Mouse (Mus musculus): ENCODE measurements around the gene Tspoap1. TPM values are rescaled to one million over a fixed set of nuclear protein-coding genes. Genes with fewer than 3 reads are reported as not detected.

Tspoap1 gene
- polyA plus RNA-seq, 1 experiment from 2014 or later: 1.5 TPM

GRCm38 (mm10) chr11:87728850-87729592 is 31.3 kb upstream of the Tspoap1 start:
- peak overlapping the region; percentile 82 for H3K27ac ChIP-seq

GRCm38 (mm10) chr11:87729593-87730185 is 30.7 kb upstream of the Tspoap1 start:
- H3K4me1 ChIP-seq: peaks cover 59% of the 10 kb centered on the region

More at GRCm38 (mm10) chr11:87728850-87729592, 31.3 kb upstream of the Tspoap1 start:
- H3K9me3 ChIP-seq: no peaks in the 10 kb centered on the region
- H3K4me1 ChIP-seq: peaks cover 53% of the 10 kb centered on the region
- DNase-seq (ENCODE audit: low spot score): no peak
- H3K36me3 ChIP-seq: no peaks in the 10 kb centered on the region
- H3K4me3 ChIP-seq: no peak overlapping the region
- 59% methylated on average over 18 of the region's 18 CpGs for WGBS
- peaks cover 12% of the 10 kb centered on the region for H3K27me3 ChIP-seq (ENCODE audit: insufficient read depth, poor library complexity, severe bottlenecking)

GRCm38 (mm10) chr11:87730652-87731310 is 29.6 kb upstream of the Tspoap1 start:
- H3K27ac ChIP-seq: peak overlapping the region; percentile 49; the same call in 1 of the 2 replicates
- no peaks in the 10 kb centered on the region for H3K9me3 ChIP-seq
- H3K27me3 ChIP-seq (ENCODE audit: insufficient read depth, poor library complexity, severe bottlenecking): peaks cover 22% of the 10 kb centered on the region
- 65% methylated on average over 10 of the region's 10 CpGs for WGBS
- no peaks in the 10 kb centered on the region for H3K36me3 ChIP-seq
- DNase-seq (ENCODE audit: low spot score): no peak
- peaks cover 54% of the 10 kb centered on the region for H3K4me1 ChIP-seq
- no peak overlapping the region for H3K4me3 ChIP-seq

More at GRCm38 (mm10) chr11:87729593-87730185, 30.7 kb upstream of the Tspoap1 start:
- Histone ChIP-seq H3K27me3 (ENCODE audit: insufficient read depth, poor library complexity, severe bottlenecking) (peaks cover 17% of the 10 kb centered on the region), H3K4me3 (no peak overlapping the region), H3K9me3 (no peaks in the 10 kb centered on the region), H3K36me3 (no peaks in the 10 kb centered on the region), H3K27ac (peak overlapping the region; percentile 82)
- 58% methylated on average over 13 of the region's 13 CpGs for WGBS
- peak; percentile 94 for DNase-seq (ENCODE audit: low spot score)

GRCm38 (mm10) chr11:87734346-87734745 is 26.0 kb upstream of the Tspoap1 start:
- Histone ChIP-seq H3K4me1 (peaks cover 42% of the 10 kb centered on the region), H3K4me3 (peak overlapping the region; percentile 40), H3K36me3 (0 out of 2 replicates have a peak, but pooled peaks cover 2% of the 10 kb centered on the region), H3K27me3 (ENCODE audit: insufficient read depth, poor library complexity, severe bottlenecking) (peaks cover 22% of the 10 kb centered on the region), H3K27ac (peak overlapping the region; percentile 80), H3K9me3 (no peaks in the 10 kb centered on the region)
- WGBS: 42% methylated on average over 5 of the region's 5 CpGs
- no peak for DNase-seq (ENCODE audit: low spot score)

DNA sequence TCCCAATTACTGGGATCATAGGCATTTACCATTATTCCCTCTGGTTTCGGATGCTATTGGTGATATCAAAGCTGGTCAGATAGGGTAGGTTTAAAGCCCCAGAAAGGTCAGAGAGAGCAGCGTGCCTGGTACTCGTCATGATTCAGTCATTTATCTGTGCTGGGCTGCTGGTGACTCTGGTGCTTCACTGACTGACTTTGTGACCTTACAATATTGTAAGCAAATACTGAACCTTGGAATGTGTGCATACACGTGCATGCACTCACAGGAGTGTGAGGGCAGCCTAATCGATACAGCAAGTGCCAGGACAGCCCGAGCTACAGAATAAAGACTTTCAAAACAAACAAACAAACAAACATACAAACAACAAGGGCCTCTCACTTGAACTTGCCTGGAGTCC is 24.6 kb upstream of the Tspoap1 start:
- WGBS: 59% methylated on average over 6 of the region's 6 CpGs
- H3K27me3 ChIP-seq (ENCODE audit: insufficient read depth, poor library complexity, severe bottlenecking): peaks cover 22% of the 10 kb centered on the region
- H3K27ac ChIP-seq: peak overlapping the region; percentile 91
- H3K9me3 ChIP-seq: no peaks in the 10 kb centered on the region
- no peak for DNase-seq (ENCODE audit: low spot score)
- H3K4me1 ChIP-seq: peaks cover 38% of the 10 kb centered on the region
- H3K36me3 ChIP-seq: peaks cover 15% of the 10 kb centered on the region
- H3K4me3 ChIP-seq: no peak overlapping the region

DNA sequence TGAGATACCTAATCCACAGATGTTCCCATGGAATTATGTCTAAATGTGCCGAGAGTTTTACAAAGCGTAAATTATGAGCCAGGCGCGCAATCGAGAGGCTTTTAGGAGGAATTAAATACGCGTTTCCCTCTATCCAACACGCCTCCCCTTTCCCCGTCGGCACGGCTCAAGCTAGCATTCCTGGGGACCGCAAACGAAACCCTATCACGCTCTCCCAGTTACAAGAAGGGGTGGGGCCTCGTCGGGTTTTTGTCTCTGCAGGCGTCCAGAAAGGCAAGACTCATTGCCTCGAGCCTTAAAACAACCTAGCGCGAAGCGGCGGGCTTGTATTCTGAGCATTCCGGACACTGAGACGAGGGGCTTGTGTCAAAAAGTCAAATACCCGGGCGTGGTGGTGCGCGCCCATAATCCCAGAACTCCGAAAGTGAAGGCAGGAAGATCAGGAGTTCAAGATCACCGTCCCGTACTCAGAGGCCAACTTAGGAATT is 23.6 kb upstream of the Tspoap1 start:
- Histone ChIP-seq H3K27ac (peak overlapping the region; percentile 91), H3K27me3 (ENCODE audit: insufficient read depth, poor library complexity, severe bottlenecking) (peaks cover 20% of the 10 kb centered on the region), H3K9me3 (no peaks in the 10 kb centered on the region), H3K36me3 (peaks cover 19% of the 10 kb centered on the region), H3K4me1 (peaks cover 35% of the 10 kb centered on the region), H3K4me3 (peak overlapping the region; percentile 96)
- 3% methylated on average over 31 of the region's 31 CpGs for WGBS
- DNase-seq (ENCODE audit: low spot score): peak; percentile 92

GRCm38 (mm10) chr11:87737175-87737740 is 23.1 kb upstream of the Tspoap1 start, which contains the start of gene Supt4a:
Gene Supt4a (plus strand): TSS chr11:87737552.
- under 1% methylated on average over 57 of the region's 57 CpGs for WGBS

GRCm38 (mm10) chr11:87743691-87744090 is 16.6 kb upstream of the Tspoap1 start:
- 92% methylated on average over 3 of the region's 3 CpGs for WGBS

More at GRCm38 (mm10) chr11:87737175-87737740, 23.1 kb upstream of the Tspoap1 start, which contains the start of gene Supt4a:
- Histone ChIP-seq H3K4me1 (peaks cover 35% of the 10 kb centered on the region), H3K4me3 (peak within 1 kb of the TSS; percentile 96), H3K27ac (peak within 1 kb of the TSS; percentile 91), H3K9me3 (no peaks in the 10 kb centered on the region), H3K36me3 (peaks cover 25% of the 10 kb centered on the region), H3K27me3 (ENCODE audit: insufficient read depth, poor library complexity, severe bottlenecking) (peaks cover 16% of the 10 kb centered on the region; the same call in 1 of the 2 replicates)
- peak; percentile 97 for DNase-seq (ENCODE audit: low spot score)

DNA sequence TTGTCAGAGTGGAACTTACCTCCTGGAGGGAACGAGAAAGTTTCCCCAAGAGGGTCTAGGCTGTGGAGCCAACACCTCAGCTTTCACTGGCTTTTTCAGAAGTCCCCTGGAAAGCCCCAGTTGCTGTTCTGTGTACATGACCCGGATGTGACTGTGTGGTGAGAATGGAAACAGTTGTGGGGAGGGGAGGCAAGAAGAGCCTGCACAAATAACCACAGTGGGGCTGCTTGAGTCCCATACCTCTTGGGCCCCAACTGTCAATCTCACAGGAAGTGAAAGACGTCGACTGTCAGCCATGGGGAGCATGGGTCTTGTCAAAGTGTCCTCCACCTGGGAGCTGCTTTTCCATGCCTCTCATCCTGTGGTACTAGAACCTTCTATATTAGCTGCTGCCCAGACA is 15.4 kb upstream of the Tspoap1 start:
- 70% methylated on average over 4 of the region's 4 CpGs for WGBS
- DNase-seq (ENCODE audit: low spot score): peak; percentile 59
- Histone ChIP-seq H3K4me3 (no peak overlapping the region), H3K27ac (no peak overlapping the region), H3K4me1 (peaks cover 12% of the 10 kb centered on the region), H3K27me3 (ENCODE audit: insufficient read depth, poor library complexity, severe bottlenecking) (0 out of 2 replicates have a peak, but pooled peaks cover 3% of the 10 kb centered on the region), H3K9me3 (no peaks in the 10 kb centered on the region), H3K36me3 (peaks cover 46% of the 10 kb centered on the region)

More at GRCm38 (mm10) chr11:87743691-87744090, 16.6 kb upstream of the Tspoap1 start:
- Histone ChIP-seq H3K9me3 (no peaks in the 10 kb centered on the region), H3K4me3 (no peak overlapping the region), H3K36me3 (peaks cover 53% of the 10 kb centered on the region), H3K27me3 (ENCODE audit: insufficient read depth, poor library complexity, severe bottlenecking) (no peaks in the 10 kb centered on the region), H3K27ac (no peak overlapping the region), H3K4me1 (peaks cover 1% of the 10 kb centered on the region; the same call in 1 of the 2 replicates)
- no peak for DNase-seq (ENCODE audit: low spot score)

DNA sequence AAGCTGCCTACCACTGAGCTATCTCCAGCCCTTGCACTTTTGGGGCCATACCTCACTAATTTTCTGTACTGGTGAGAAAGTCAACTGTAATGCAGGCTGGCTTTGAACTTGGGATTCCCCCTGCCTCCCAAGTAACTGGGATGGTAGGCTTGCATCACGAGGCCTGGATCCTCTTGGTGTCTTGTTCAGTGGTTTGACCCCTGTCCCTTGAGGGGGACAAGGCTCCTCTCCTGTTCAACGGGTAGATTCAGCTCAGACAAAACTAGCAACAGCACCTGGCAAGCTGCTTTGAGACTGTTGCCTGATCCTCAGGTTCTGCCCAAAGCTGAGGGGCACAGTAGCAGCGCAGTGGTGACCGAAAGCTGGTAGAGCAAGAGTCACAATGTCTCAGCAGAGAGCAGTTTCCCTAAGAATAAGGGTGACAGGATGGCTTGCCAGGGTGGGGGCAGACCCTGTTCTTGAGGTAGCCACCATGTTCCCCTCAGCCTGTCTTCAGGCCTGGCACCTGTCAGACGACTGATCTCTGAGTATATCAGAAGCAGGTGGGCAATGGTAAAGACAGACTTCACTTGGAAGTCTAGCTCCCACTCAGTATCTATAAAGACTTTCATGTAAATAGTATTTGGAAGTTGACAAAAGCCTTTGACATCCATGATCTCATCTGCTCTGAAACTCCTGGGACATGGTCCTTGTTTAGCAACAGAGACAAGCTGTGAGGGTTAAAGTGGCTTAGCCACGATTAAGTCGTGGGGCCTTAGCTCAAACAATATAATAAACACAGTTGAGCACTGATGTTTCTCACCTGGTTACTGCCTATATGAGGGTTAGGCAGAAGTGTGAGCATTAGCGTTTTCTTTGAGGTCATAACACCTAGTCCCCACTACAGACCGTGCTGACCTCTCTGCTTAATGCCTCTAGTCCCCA is 14.4 kb upstream of the Tspoap1 start:
- no peaks in the 10 kb centered on the region for H3K9me3 ChIP-seq
- DNase-seq (ENCODE audit: low spot score): no peak
- H3K4me3 ChIP-seq: no peak overlapping the region
- 78% methylated on average over 9 of the region's 9 CpGs for WGBS
- H3K27me3 ChIP-seq (ENCODE audit: insufficient read depth, poor library complexity, severe bottlenecking): 0 out of 2 replicates have a peak, but pooled peaks cover 3% of the 10 kb centered on the region
- H3K36me3 ChIP-seq: peaks cover 38% of the 10 kb centered on the region
- no peak overlapping the region for H3K27ac ChIP-seq
- H3K4me1 ChIP-seq: peaks cover 12% of the 10 kb centered on the region

DNA sequence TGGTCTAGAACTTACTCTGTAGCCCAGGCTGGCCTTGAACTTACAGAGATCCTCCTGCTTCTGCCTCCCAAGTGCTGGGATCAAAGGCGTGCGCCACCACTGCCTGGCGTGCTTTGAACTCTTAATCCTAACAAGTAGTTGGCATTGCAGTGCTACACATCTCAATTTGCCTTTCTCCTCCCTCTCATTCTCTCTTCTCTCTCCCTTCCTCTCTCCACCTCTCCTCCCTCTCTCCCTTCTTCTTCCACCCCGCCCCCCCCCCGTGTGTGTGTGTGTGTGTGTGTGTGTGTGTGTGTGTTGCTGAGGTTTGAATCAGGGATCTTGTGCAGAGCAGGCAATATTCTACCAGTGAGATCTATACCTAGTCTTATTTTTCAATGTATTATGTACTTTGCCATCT is 13.0 kb upstream of the Tspoap1 start:
- H3K9me3 ChIP-seq: no peaks in the 10 kb centered on the region
- no peak overlapping the region for H3K27ac ChIP-seq
- H3K4me1 ChIP-seq: peaks cover 19% of the 10 kb centered on the region
- WGBS: 90% methylated on average over 4 of the region's 5 CpGs
- no peak for DNase-seq (ENCODE audit: low spot score)
- 0 out of 2 replicates have a peak, but pooled peaks cover 3% of the 10 kb centered on the region for H3K27me3 ChIP-seq (ENCODE audit: insufficient read depth, poor library complexity, severe bottlenecking)
- peaks cover 28% of the 10 kb centered on the region for H3K36me3 ChIP-seq
- H3K4me3 ChIP-seq: no peak overlapping the region
